Mouse (Mus musculus): ENCODE measurements around the gene Ppm1l.

GRCm38 (mm10) chr3:69509411-69509952, 192.8 kb downstream of the Ppm1l start:
- no peak for TF ChIP-seq POLR2A (IDR thresholded peaks at IDR 0.05; ENCODE audit: insufficient read depth, low read depth, low read length)
- TF ChIP-seq CTCF (IDR thresholded peaks at IDR 0.05) = no peak

All from heart, adult 2 months (tissue).